Mouse (Mus musculus): ENCODE results near the gene Aif1l. TPM values are rescaled to one million over a fixed set of nuclear protein-coding genes. Genes with fewer than 3 reads are reported as not detected.
"Not testable (repeated sequence)": the region's sequence is repeated elsewhere in the genome, so short reads cannot be mapped to it uniquely, and the experiment has no call there.

The Aif1l gene
- total RNA-seq (2021), result 1 to 10 TPM; 8.0 to 9.2 TPM
- long read RNA-seq, transcript Aif1l-201 (6 exons, 3,117 nt), result major isoform, 6 of 8 reads
- long read RNA-seq, partial matches to known transcripts, result 0 of 8 reads
- long read RNA-seq, other reads (novel, unspliced or antisense), result 2 of 8 reads

- DNase-seq (ENCODE audit: low spot score in 2 of 2), result peak in 1 of 2 experiments; percentile 38
These were observed at the start of gene Aif1l for GRCm38 (mm10) chr2:31950058-31950871. TSS of gene Aif1l (plus strand) at chr2:31950139.

- no peak for DNase-seq (ENCODE audit: low spot score in 2 of 2)
These were observed 49.0 kb upstream of the Aif1l start for GRCm38 (mm10) chr2:31900932-31901331.

GRCm38 (mm10) chr2:31901659-31902362, 48.1 kb upstream of the Aif1l start:
- no peak for DNase-seq (ENCODE audit: low spot score in 2 of 2)

- no peak for DNase-seq (ENCODE audit: low spot score in 2 of 2)
These were observed 45.9 kb upstream of the Aif1l start for GRCm38 (mm10) chr2:31904089-31904488.

- DNase-seq (ENCODE audit: low spot score in 2 of 2), result no peak
These were observed 45.3 kb upstream of the Aif1l start for GRCm38 (mm10) chr2:31904622-31905021.

GRCm38 (mm10) chr2:31905682-31906081, 44.3 kb upstream of the Aif1l start:
- DNase-seq (ENCODE audit: low spot score in 2 of 2), result no peak

GRCm38 (mm10) chr2:31906407-31906806, 43.5 kb upstream of the Aif1l start:
- DNase-seq (ENCODE audit: low spot score in 2 of 2), result no peak

- peak in 1 of 2 experiments; percentile 35 for DNase-seq (ENCODE audit: low spot score in 2 of 2)
These were observed 37.4 kb upstream of the Aif1l start for GRCm38 (mm10) chr2:31912575-31912974.

- not testable (repeated sequence) for DNase-seq (ENCODE audit: low spot score in 2 of 2)
These were observed 35.7 kb upstream of the Aif1l start for GRCm38 (mm10) chr2:31914213-31914612.

GRCm38 (mm10) chr2:31915112-31915511, 34.8 kb upstream of the Aif1l start:
- peak; percentile 63 to 82 for DNase-seq (ENCODE audit: low spot score in 2 of 2)

- peak in 1 of 2 experiments; percentile 48 for DNase-seq (ENCODE audit: low spot score in 2 of 2)
These were observed 32.3 kb upstream of the Aif1l start for GRCm38 (mm10) chr2:31917636-31918035.

- DNase-seq (ENCODE audit: low spot score in 2 of 2), result no peak
These were observed 26.3 kb upstream of the Aif1l start for GRCm38 (mm10) chr2:31923645-31924044.

GRCm38 (mm10) chr2:31924811-31925210, 25.1 kb upstream of the Aif1l start:
- no peak for DNase-seq (ENCODE audit: low spot score in 2 of 2)

- DNase-seq (ENCODE audit: low spot score in 2 of 2), result no peak
These were observed 24.0 kb upstream of the Aif1l start for GRCm38 (mm10) chr2:31925936-31926335.

- no peak for DNase-seq (ENCODE audit: low spot score in 2 of 2)
These were observed 20.3 kb upstream of the Aif1l start for GRCm38 (mm10) chr2:31929664-31930063.

- DNase-seq (ENCODE audit: low spot score in 2 of 2), result no peak
These were observed 15.4 kb upstream of the Aif1l start for GRCm38 (mm10) chr2:31934551-31934950.

GRCm38 (mm10) chr2:31935054-31935453, 14.9 kb upstream of the Aif1l start:
- no peak for DNase-seq (ENCODE audit: low spot score in 2 of 2)

- DNase-seq (ENCODE audit: low spot score in 2 of 2), result no peak
These were observed 11.6 kb upstream of the Aif1l start for GRCm38 (mm10) chr2:31938298-31938697.

- no peak for DNase-seq (ENCODE audit: low spot score in 2 of 2)
These were observed 6.9 kb upstream of the Aif1l start for GRCm38 (mm10) chr2:31943011-31943410.

- no peak for DNase-seq (ENCODE audit: low spot score in 2 of 2)
These were observed 4.4 kb upstream of the Aif1l start for GRCm38 (mm10) chr2:31945580-31945979.

GRCm38 (mm10) chr2:31948392-31948791, 1.5 kb upstream of the Aif1l start:
- DNase-seq (ENCODE audit: low spot score in 2 of 2), result no peak

- DNase-seq (ENCODE audit: low spot score in 2 of 2), result no peak
These were observed 1.1 kb upstream of the Aif1l start for GRCm38 (mm10) chr2:31948801-31949200.

Data from layer of hippocampus, adult 18-20 months (tissue).